In the genomic region with DNA sequence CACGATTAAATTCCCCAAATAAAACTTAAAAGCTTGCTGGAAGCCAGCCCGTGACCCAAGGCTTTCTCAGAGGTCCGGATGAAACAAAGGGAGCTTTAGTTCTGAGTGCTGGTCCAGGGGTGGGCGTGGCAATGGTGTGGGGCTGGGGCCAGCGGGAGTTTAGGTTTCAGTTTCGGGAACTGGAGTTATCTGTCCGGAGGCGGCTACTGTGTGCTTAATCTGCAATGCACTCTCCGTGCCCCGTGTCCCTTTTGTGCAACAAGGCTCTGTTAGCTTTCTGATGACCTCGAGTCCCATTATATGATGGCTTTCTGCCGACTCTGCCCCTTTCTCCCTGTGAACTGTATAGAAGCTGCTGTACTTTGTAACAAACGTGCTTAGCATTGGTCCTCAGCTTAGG, we compare ENCODE assay signal across 8 mouse cellular contexts. TPM values are rescaled to one million over a fixed set of nuclear protein-coding genes. Genes with fewer than 3 reads are reported as not detected.
DNase-seq lines count a peak whose midpoint lies in the region; ATAC-seq and TF ChIP-seq lines count a peak whose summit lies in the region.

No protein-coding gene starts in this region.

- no peak for ATAC-seq in hindbrain, embryonic 15.5 days (ENCODE audit: low FRiP score, low read depth)
- peak; percentile 57; the same call in 1 of the 2 replicates for ATAC-seq in liver, embryonic 14.5 days (ENCODE audit: insufficient read depth)
- ATAC-seq in neural tube, embryonic 11.5 days (ENCODE audit: insufficient read depth, low FRiP score, low TSS enrichment), result no peak

- WGBS in hindbrain, embryonic 15.5 days, result 16% methylated on average over 13 of the region's 13 CpGs
- WGBS in liver, embryonic 14.5 days (ENCODE audit: insufficient replicate concordance), result 7% methylated on average over 13 of the region's 13 CpGs
- 17% methylated on average over 13 of the region's 13 CpGs for WGBS in neural tube, embryonic 11.5 days

- no peak for TF ChIP-seq EP300 in liver, embryonic 14.5 days (IDR thresholded peaks at IDR 0.05; ENCODE audit: low read depth)

- no peak overlapping the region for H3K27ac ChIP-seq in hindbrain, embryonic 15.5 days (replicated peaks)
- H3K27ac ChIP-seq in liver, embryonic 14.5 days, result no peak overlapping the region
- H3K27ac ChIP-seq in neural tube, embryonic 11.5 days (ENCODE audit: low read depth, low read length), result no peak overlapping the region

- no peaks in the 10 kb centered on the region for H3K79me2 ChIP-seq in C2C12 (ENCODE audit: control insufficient read depth, insufficient read depth)

- H3K36me3 ChIP-seq in C2C12 (ENCODE audit: control insufficient read depth, insufficient read depth), result no peaks in the 10 kb centered on the region
- H3K36me3 ChIP-seq in hindbrain, embryonic 15.5 days, result no peaks in the 10 kb centered on the region
- H3K36me3 ChIP-seq in liver, embryonic 14.5 days (replicated peaks; ENCODE audit: control insufficient read depth, insufficient read depth, low read depth), result no peaks in the 10 kb centered on the region
- H3K36me3 ChIP-seq in neural tube, embryonic 11.5 days (ENCODE audit: control insufficient read depth, insufficient read depth, low read length), result no peaks in the 10 kb centered on the region

- H3K79me3 ChIP-seq in C2C12 (ENCODE audit: low read depth), result no peaks in the 10 kb centered on the region

- no peak for TF ChIP-seq CTCF in C2C12 (IDR thresholded peaks at IDR 0.05; ENCODE audit: control insufficient read depth, insufficient read depth, insufficient read length)
- TF ChIP-seq CTCF in liver, embryonic 14.5 days (IDR thresholded peaks at IDR 0.05; ENCODE audit: low read depth), result no peak

- H3K4me1 ChIP-seq in hindbrain, embryonic 15.5 days (replicated peaks), result no peaks in the 10 kb centered on the region
- H3K4me1 ChIP-seq in liver, embryonic 14.5 days (replicated peaks; ENCODE audit: control insufficient read depth in 2 of 2, insufficient read depth in 2 of 2, low read length in 1 of 2), result peaks cover 0 to 2% of the 10 kb centered on the region in 2 experiments; a peak in 2 of 4 replicates
- no peaks in the 10 kb centered on the region; the same call in 1 of the 2 replicates for H3K4me1 ChIP-seq in neural tube, embryonic 11.5 days (ENCODE audit: control insufficient read depth, insufficient read depth, low read length)

- no peak overlapping the region for H3K9ac ChIP-seq in hindbrain, embryonic 15.5 days
- H3K9ac ChIP-seq in liver, embryonic 14.5 days (replicated peaks), result no peak overlapping the region
- peak overlapping the region; percentile 35 for H3K9ac ChIP-seq in neural tube, embryonic 11.5 days (ENCODE audit: low read length)

- H3K9me3 ChIP-seq in hindbrain, embryonic 15.5 days, result no peaks in the 10 kb centered on the region
- H3K9me3 ChIP-seq in liver, embryonic 14.5 days (ENCODE audit: control insufficient read depth, low read length), result no peaks in the 10 kb centered on the region
- H3K9me3 ChIP-seq in neural tube, embryonic 11.5 days (ENCODE audit: control insufficient read depth, low read length), result no peaks in the 10 kb centered on the region

- peak overlapping the region; percentile 34 for H3K4me3 ChIP-seq in C2C12 (ENCODE audit: insufficient read depth, poor library complexity, severe bottlenecking)
- H3K4me3 ChIP-seq in hindbrain, embryonic 15.5 days, result no peak overlapping the region
- peak overlapping the region; percentile 5 to 45 for H3K4me3 ChIP-seq in liver, embryonic 14.5 days (ENCODE audit: insufficient read depth in 1 of 2, low read depth in 2 of 2, low read length in 2 of 2)
- no peak overlapping the region for H3K4me3 ChIP-seq in neural tube, embryonic 11.5 days (ENCODE audit: low read depth, low read length)

- H3K27me3 ChIP-seq in C2C12 (ENCODE audit: control insufficient read depth, insufficient read depth, insufficient read length), result peaks cover 4% of the 10 kb centered on the region
- H3K27me3 ChIP-seq in hindbrain, embryonic 15.5 days, result no peaks in the 10 kb centered on the region
- no peaks in the 10 kb centered on the region for H3K27me3 ChIP-seq in liver, embryonic 14.5 days (ENCODE audit: control insufficient read depth, insufficient read depth, low read length)
- H3K27me3 ChIP-seq in neural tube, embryonic 11.5 days (ENCODE audit: control insufficient read depth, insufficient read depth, low read length), result no peaks in the 10 kb centered on the region

- peak overlapping the region; percentile 36 for H3K4me2 ChIP-seq in hindbrain, embryonic 15.5 days
- peak overlapping the region; percentile 45 for H3K4me2 ChIP-seq in liver, embryonic 14.5 days (ENCODE audit: low read depth)
- peak overlapping the region; percentile 32 for H3K4me2 ChIP-seq in neural tube, embryonic 11.5 days (ENCODE audit: low read depth)

- peak; percentile 68 for DNase-seq in adrenal gland, postnatal 14 days
- peak; percentile 22 to 31 for DNase-seq in gastrocnemius, adult 8-10 months (ENCODE audit: low spot score in 2 of 2)
- DNase-seq in liver, embryonic 14.5 days (ENCODE audit: low read depth in 3 of 3, low spot score in 3 of 3), result no peak
- DNase-seq in neural tube, embryonic 11.5 days (ENCODE audit: low spot score), result peak; percentile 55
- DNase-seq in cerebellum, adult 9-10 months, result no peak
- DNase-seq in frontal cortex, postnatal 36 days (ENCODE audit: low spot score in 2 of 2), result no peak

- peak overlapping the region; percentile 66 for H3ac ChIP-seq in C2C12 (ENCODE audit: control insufficient read depth, insufficient read length, low read depth)

TF ChIP-seq in C2C12, 6 proteins besides CTCF, POLR2A, EP300 and RAD21:
- TF ChIP-seq CEBPB (IDR thresholded peaks at IDR 0.05; ENCODE audit: low read depth), result no peak
- no peak for TF ChIP-seq MYOG (IDR thresholded peaks at IDR 0.05; ENCODE audit: control insufficient read depth, extremely low read depth, insufficient read length)
- no peak for TF ChIP-seq MAX (IDR thresholded peaks at IDR 0.05)
- no peak for TF ChIP-seq USF1 (IDR thresholded peaks at IDR 0.05; ENCODE audit: low read depth)
- no peak for TF ChIP-seq FOSL1 (IDR thresholded peaks at IDR 0.05; ENCODE audit: insufficient read depth, low read length, poor library complexity, severe bottlenecking)
- no peak for TF ChIP-seq MYOD1 (IDR thresholded peaks at IDR 0.05; ENCODE audit: control insufficient read depth, insufficient read length, low read depth)

RNA-seq across cellular contexts. Expression of a gene that starts 3.6 kb away (rescaled TPM):
- 0.02 TPM for polyA plus RNA-seq in C2C12 (2012; fragmentation: generic; extraction: Trizol)
- 0.75 and 0.85 TPM in 2 replicates for total RNA-seq in adrenal gland, postnatal 14 days (2021)
- not detected for total RNA-seq in gastrocnemius, adult 8-10 months (2022)
- polyA plus RNA-seq in hindbrain, embryonic 15.5 days (2015; fragmentation: Nextera tagmentation; extraction: Ambion mirVana), result 0.09 TPM in 2 replicates
- 0.37 and 0.58 TPM in 2 replicates for polyA plus RNA-seq in liver, embryonic 14.5 days (2012; rRNA removed)
- polyA plus RNA-seq in liver, embryonic 14.5 days (2014; fragmentation: Nextera tagmentation; extraction: Ambion mirVana), result 0.34 and 0.52 TPM in 2 replicates
- 0.09 and 0.50 TPM in 2 replicates for polyA plus RNA-seq in neural tube, embryonic 11.5 days (2014; fragmentation: Nextera tagmentation; extraction: Ambion mirVana)

RNA-seq across cellular contexts. Expression of a gene that starts 28.0 kb away (rescaled TPM):
- polyA plus RNA-seq in C2C12 (2012; fragmentation: generic; extraction: Trizol), result not detected
- not detected in 2 replicates for total RNA-seq in adrenal gland, postnatal 14 days (2021)
- not detected for total RNA-seq in gastrocnemius, adult 8-10 months (2022)
- polyA plus RNA-seq in hindbrain, embryonic 15.5 days (2015; fragmentation: Nextera tagmentation; extraction: Ambion mirVana), result not detected in 2 replicates
- polyA plus RNA-seq in liver, embryonic 14.5 days (2012; rRNA removed), result not detected in 2 replicates
- polyA plus RNA-seq in liver, embryonic 14.5 days (2014; fragmentation: Nextera tagmentation; extraction: Ambion mirVana), result not detected in 2 replicates
- polyA plus RNA-seq in neural tube, embryonic 11.5 days (2014; fragmentation: Nextera tagmentation; extraction: Ambion mirVana), result not detected in 2 replicates

RNA-seq across cellular contexts. Expression of a gene that starts 40.0 kb away (rescaled TPM):
- 1.1 TPM for polyA plus RNA-seq in C2C12 (2012; fragmentation: generic; extraction: Trizol)
- not detected in 2 replicates for total RNA-seq in adrenal gland, postnatal 14 days (2021)
- total RNA-seq in gastrocnemius, adult 8-10 months (2022), result 1 to 10 TPM in 2 of 4 experiments, under 1 TPM in 2; 0.74 to 2.0 (median 1.5) TPM
- not detected in 2 replicates for polyA plus RNA-seq in hindbrain, embryonic 15.5 days (2015; fragmentation: Nextera tagmentation; extraction: Ambion mirVana)
- 0.11 and 0.17 TPM in 2 replicates for polyA plus RNA-seq in liver, embryonic 14.5 days (2012; rRNA removed)
- 0.13 and 0.25 TPM in 2 replicates for polyA plus RNA-seq in liver, embryonic 14.5 days (2014; fragmentation: Nextera tagmentation; extraction: Ambion mirVana)
- polyA plus RNA-seq in neural tube, embryonic 11.5 days (2014; fragmentation: Nextera tagmentation; extraction: Ambion mirVana), result not detected in 2 replicates

Comparison
In these comparisons a context has a peak if more than half of its experiments do, and no peak if none do; other contexts are left out.
1. H3K4me3 ChIP-seq: peak in C2C12 (single experiment) and liver, embryonic 14.5 days (2 of 2); none in hindbrain, embryonic 15.5 days (single experiment) and neural tube, embryonic 11.5 days (single experiment).
2. DNase-seq: peak in adrenal gland, postnatal 14 days (single experiment), gastrocnemius, adult 8-10 months (2 of 2) and neural tube, embryonic 11.5 days (single experiment); none in liver, embryonic 14.5 days (0 of 3), cerebellum, adult 9-10 months (single experiment) and frontal cortex, postnatal 36 days (0 of 2).
3. Peak in every context shown above with its lines, with median percentiles within 50 percentile points of each other: H3K4me2 ChIP-seq.